7 mouse cellular contexts compared by ENCODE assay signal in the genomic region with DNA sequence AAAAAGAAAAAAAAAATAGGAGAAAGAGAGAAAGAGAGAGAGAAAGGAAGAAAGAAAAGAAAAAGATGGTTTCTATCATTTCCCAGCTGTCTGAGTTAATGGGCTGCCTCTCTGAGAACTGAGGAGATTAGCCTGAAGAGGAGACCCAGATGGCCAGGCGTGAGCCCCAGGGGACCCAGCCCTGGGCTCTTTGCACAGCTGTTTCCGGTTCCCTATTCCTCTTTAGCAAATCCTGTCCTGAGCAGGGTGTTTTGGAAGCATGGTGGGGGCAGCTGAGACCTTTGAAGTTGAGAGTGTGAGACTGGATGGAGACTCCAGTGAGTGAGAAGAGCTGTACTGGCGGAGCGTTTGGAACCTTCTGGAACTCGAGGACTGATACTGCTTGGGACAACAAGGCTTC.
DNase-seq lines count a peak whose midpoint lies in the region; ATAC-seq and TF ChIP-seq lines count a peak whose summit lies in the region.

No protein-coding gene starts in this region.

- 47% methylated on average over 5 of the region's 5 CpGs for WGBS in kidney, postnatal 0 days

- H3K4me1 ChIP-seq in kidney, postnatal 0 days (replicated peaks; ENCODE audit: insufficient read depth, low read length): 0 out of 2 replicates have a peak, but pooled peaks cover 4% of the 10 kb centered on the region

- peak; percentile 63; the same call in 1 of the 2 replicates for ATAC-seq in kidney, postnatal 0 days (replicated peaks; ENCODE audit: low FRiP score, low read depth)

- no peaks in the 10 kb centered on the region for H3K27me3 ChIP-seq in kidney, postnatal 0 days (ENCODE audit: insufficient read depth, low read length)

- no peak for TF ChIP-seq CTCF in kidney, postnatal 0 days (IDR thresholded peaks at IDR 0.05; ENCODE audit: low read depth)

- no peaks in the 10 kb centered on the region for H3K9me3 ChIP-seq in kidney, postnatal 0 days (replicated peaks; ENCODE audit: low read length)

- H3K36me3 ChIP-seq in kidney, postnatal 0 days (ENCODE audit: insufficient read depth, low read length): no peaks in the 10 kb centered on the region

- H3K4me3 ChIP-seq in kidney, postnatal 0 days (replicated peaks; ENCODE audit: low read depth, low read length): no peak overlapping the region

- peak; percentile 7 for DNase-seq in c-Kit-positive CD71-negative TER-119-negative erythroid progenitor cells, embryonic 14.5 days (ENCODE audit: low read depth)
- DNase-seq in gastrocnemius, postnatal 10 days: peak; percentile 48
- peak; percentile 80 for DNase-seq in kidney, postnatal 0 days (ENCODE audit: low spot score)
- peak; percentile 35 for DNase-seq in retina, embryonic 14.5 days (ENCODE audit: low spot score)
- no peak for DNase-seq in right cerebral cortex, postnatal 4 days
- DNase-seq in left cerebral cortex, postnatal 36 days (ENCODE audit: low spot score in 2 of 2): no peak
- DNase-seq in urinary bladder, adult 18-20 months (ENCODE audit: low spot score in 2 of 2): no peak

- H3K4me2 ChIP-seq in kidney, postnatal 0 days (ENCODE audit: low read length): no peak overlapping the region

- H3K9ac ChIP-seq in kidney, postnatal 0 days (ENCODE audit: low read depth, low read length): no peak overlapping the region

- H3K27ac ChIP-seq in kidney, postnatal 0 days: no peak overlapping the region

- intact Hi-C loops in left cerebral cortex, postnatal 36 days (cut with DNase I): no loop called here

Comparison
In these comparisons a context has a peak if more than half of its experiments do, and no peak if none do; other contexts are left out.
1. DNase-seq: peak in c-Kit-positive CD71-negative TER-119-negative erythroid progenitor cells, embryonic 14.5 days (single experiment), gastrocnemius, postnatal 10 days (single experiment), kidney, postnatal 0 days (single experiment) and retina, embryonic 14.5 days (single experiment); none in right cerebral cortex, postnatal 4 days (single experiment), left cerebral cortex, postnatal 36 days (0 of 2) and urinary bladder, adult 18-20 months (0 of 2).